Mouse (Mus musculus): Measurements from ENCODE around the gene Ing1.
"Not testable (repeated sequence)": the region's sequence is repeated elsewhere in the genome, so short reads cannot be mapped to it uniquely, and the experiment has no call there.

Gene Ing1

GRCm38 (mm10) chr8:11550281-11550948 lies 5.0 kb upstream of the Ing1 start, which contains the start of gene Cars2:
Gene Cars2 (minus strand): TSS chr8:11550783.
- peak; percentile 86 to 90 for DNase-seq (ENCODE audit: low spot score in 2 of 2)

DNA sequence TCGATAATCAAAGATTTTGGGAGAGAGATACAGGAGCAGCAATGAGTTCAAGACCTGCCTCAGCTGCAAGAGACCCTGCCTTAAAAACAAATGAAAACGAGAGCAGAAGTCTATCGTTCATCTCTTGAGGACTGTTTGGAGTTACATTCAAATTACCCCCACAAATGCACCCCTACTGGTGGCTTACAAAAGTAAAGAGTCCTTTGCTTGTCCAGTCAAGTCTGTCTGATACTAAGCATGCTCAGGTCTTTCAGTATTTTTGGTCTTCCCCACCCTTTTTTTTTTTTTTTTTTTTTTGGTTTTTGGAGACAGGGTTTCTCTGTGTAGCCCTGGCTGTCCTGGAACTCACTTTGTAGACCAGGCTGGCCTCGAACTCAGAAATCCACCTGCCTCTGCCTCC lies 3.9 kb upstream of the Ing1 start:
- DNase-seq (ENCODE audit: low spot score in 2 of 2) = not testable (repeated sequence)

- DNase-seq (ENCODE audit: low spot score in 2 of 2) = no peak
Observed at GRCm38 (mm10) chr8:11552390-11552789, 3.0 kb upstream of the Ing1 start.

DNA sequence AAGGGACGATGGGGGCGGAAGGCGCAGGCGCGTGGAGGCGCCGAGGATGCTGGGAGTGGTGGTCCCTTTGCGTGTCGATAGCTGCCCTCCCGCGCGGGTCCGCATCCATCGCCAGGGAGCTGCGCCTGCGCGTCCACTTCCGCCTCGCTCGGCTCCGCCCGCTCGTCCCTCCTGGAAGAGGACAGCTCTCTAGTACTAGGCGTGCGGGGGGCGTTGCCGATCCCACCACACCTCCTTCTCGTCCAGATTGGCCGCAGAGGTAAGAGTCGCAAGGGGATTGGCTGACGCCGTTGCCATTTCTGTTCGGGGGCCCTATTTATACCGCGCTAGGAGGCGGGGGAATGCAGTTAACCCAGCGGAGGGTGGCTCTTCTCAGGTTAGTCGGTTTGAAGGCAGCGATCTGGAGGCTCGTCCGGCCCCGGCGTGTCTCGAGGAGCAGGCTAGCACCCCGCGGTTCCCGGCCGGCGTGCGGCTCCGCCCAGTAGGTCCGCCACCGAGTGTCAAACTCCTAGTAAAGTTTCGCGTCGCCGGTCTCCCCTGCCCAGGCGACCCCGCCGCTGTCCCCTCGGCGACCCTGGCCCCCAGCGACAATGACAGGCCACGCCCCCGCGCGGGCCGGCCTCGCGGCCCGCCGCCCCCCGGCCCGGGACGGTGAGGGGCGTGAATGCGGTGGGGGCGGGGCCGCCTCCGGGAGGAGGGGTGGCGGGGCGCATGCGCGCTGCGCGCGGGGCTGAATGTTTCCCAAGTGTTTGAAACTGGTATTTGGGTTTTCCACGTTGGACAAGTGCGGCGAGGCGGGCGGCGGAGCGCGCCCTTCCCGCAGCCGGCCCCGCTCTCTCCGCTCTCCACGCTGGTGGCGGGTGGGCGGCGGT lies 585 bp downstream of the Ing1 start:
- peak; percentile 99 for DNase-seq (ENCODE audit: low spot score in 2 of 2)

- peak; percentile 33 to 64 for DNase-seq (ENCODE audit: low spot score in 2 of 2)
Observed at GRCm38 (mm10) chr8:11556691-11557423, 1.5 kb downstream of the Ing1 start.

GRCm38 (mm10) chr8:11557424-11557767 lies 2.0 kb downstream of the Ing1 start:
- peak in 1 of 2 experiments; percentile 32 for DNase-seq (ENCODE audit: low spot score in 2 of 2)

GRCm38 (mm10) chr8:11557768-11558629 lies 2.6 kb downstream of the Ing1 start:
- DNase-seq (ENCODE audit: low spot score in 2 of 2) = peak; percentile 95

- no peak for DNase-seq (ENCODE audit: low spot score in 2 of 2)
Observed at GRCm38 (mm10) chr8:11559511-11559910, 4.1 kb downstream of the Ing1 start.

DNA sequence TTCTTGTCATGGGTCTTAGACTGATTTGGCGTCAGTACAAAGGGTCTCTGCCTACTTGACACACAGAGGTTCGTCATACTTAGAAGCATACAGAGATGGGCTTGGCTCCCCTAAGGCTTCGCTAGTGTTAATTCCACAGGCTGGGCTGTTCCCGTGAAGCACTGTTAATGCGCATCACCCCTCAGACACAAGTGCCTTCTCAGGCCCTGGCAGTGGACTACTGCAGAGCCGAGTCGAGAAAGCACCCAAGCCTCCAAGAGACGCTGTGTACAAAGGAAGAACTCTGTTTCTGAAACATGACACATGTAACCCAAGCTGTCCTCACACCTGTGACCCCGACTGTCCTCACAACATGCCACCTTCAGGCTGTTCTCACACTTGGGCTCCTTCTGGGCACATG lies 4.8 kb downstream of the Ing1 start:
- DNase-seq (ENCODE audit: low spot score in 2 of 2) = no peak

- DNase-seq (ENCODE audit: low spot score in 2 of 2) = no peak
Observed at GRCm38 (mm10) chr8:11564236-11564635, 8.9 kb downstream of the Ing1 start.

DNA sequence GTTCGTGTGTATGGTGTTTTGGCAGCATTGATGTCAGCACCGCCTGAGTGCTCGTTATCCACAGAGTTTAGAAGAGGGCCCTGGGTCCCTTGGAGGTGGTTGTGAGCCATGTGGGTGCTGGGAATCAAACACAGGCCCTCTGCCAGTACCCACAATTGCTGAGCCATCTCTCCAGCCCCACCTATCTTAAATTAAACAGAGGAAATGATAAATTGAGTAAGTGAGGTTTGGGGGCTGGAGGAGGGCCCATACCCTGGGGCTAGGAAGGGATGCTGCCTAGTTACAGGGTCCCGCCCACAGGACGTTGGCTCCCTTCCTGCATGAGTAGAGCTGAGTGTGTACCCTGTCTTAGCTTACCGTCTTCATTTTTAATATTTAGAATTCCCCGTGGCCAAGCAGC lies 9.3 kb downstream of the Ing1 start:
- DNase-seq (ENCODE audit: low spot score in 2 of 2) = no peak

DNA sequence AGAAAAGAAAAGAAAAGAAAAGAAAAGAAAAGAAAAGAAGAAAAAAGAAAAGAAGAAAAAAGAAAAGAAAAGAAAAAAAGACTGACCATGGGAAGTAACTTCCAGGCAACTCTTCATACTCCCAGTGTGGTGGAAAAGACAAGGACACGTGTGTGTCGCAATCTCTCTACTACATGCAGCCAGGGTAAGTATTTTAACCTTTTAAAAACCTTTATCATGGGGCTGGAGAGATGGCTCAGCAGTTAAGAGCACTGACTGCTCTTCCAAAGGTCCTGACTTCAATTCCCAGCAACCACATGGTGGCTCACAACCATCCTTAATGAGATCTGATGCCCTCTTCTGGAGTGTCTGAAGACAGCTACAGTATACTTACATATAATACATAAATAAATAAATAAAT lies 12.8 kb downstream of the Ing1 start:
- not testable (repeated sequence) for DNase-seq (ENCODE audit: low spot score in 2 of 2)

DNA sequence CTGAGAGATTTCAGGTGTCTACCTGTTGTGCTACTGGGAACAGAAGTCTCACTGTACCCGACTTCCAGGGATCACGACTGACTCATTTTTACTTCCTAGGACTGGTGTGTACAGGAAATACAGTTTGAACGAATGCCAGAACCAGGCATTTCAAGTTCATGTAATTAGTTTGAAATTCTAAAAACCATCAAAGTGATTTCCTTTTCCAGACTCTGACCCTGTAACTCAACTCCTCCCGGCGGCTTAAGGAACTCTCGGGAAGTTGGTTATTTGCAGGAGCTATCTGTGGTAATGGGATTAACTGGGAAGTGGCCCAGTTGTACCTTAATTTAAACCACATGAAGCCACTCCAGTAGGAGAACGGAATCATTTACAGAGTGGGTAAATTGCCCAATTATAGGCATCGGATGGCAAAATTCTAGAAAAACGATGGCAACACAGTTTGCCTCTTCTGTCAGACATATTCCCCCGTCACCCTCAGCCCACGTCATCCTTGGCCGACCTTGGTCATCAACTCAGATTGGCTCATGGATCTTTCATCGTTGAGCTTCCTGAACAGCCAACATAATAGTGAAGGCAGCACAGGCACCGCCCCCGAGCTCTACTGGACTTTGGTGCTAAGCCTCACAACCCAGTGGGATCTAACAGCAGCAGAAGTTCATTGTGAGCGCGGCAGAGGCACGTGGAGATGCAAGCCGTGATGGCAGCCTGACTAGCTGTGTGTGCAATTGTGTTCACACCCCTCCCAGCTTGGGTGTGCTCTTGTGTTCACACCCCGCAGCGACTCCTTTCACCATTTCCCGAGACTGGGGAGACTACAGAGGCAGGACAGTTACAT lies 14.1 kb downstream of the Ing1 start:
- DNase-seq (ENCODE audit: low spot score in 2 of 2) = no peak

DNA sequence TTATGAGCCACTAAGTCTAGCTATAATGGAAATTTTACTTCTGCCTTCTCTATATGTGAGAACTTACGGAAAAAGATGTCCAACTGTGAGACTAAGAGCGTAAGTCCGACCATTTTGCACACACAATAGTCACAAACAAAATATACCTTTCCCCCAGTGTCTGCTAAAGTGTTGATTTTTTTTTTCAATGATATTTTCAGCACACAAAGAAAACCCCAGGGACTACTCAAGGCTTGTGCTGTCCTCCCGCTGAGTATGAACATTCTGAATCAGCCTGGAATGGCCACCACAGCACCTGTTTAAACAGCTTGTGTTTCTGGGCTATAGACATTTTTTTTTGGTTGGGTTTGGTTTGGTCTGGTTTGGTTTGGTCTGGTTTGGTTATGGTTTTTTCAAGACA lies 15.4 kb downstream of the Ing1 start:
- no peak for DNase-seq (ENCODE audit: low spot score in 2 of 2)

- no peak for DNase-seq (ENCODE audit: low spot score in 2 of 2)
Observed at GRCm38 (mm10) chr8:11571950-11572349, 16.6 kb downstream of the Ing1 start.

DNA sequence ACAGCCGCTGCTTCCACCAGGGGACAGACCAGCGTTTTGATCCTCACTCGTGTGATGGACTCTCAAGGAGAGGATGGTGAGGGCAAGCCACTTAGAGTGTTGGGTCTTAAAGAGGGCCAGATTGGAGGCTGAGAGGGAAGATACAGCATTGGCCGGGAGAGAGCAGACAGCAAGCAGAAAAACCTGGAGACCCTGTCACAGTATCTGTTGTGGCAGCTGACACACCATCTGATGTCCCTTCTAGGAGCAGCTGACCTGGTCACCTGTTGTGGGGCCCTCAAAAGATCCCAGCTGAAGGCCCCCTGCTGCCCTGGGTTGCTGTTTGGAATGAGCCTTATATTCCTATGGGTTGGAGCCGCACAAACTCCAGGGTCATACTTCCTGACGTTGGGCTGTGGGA lies 17.1 kb downstream of the Ing1 start:
- no peak for DNase-seq (ENCODE audit: low spot score in 2 of 2)

- DNase-seq (ENCODE audit: low spot score in 2 of 2) = no peak
Observed at GRCm38 (mm10) chr8:11574911-11575603, 19.7 kb downstream of the Ing1 start.

GRCm38 (mm10) chr8:11575604-11576384 lies 20.4 kb downstream of the Ing1 start:
- no peak for DNase-seq (ENCODE audit: low spot score in 2 of 2)
